Mouse (Mus musculus) heart, embryonic 13.5 days (tissue): ENCODE data around the gene Slc35a1. TPM values are rescaled to one million over a fixed set of nuclear protein-coding genes. Genes with fewer than 3 reads are reported as not detected.

Experiments
- ATAC-seq: fragments of 200-750 bp; cut with Nextera tagmentation; 2 replicates; pipeline ENCODE4 v1.8.0; 2017; ENCODE audit warnings: moderate TSS enrichment; ENCODE audit not compliant: insufficient number of reproducible peaks, low FRiP score, low TSS enrichment; ENCODE audit errors: extremely low read depth
- H3K27ac ChIP-seq: fragments of 300-500 bp; sonication (generic); replicated peaks from 2 replicates; pipeline ENCODE4 v1.5.1; 2015; ENCODE audit warnings: moderate library complexity, mild to moderate bottlenecking, inconsistent platforms
- H3K27me3 ChIP-seq: fragments of 300-500 bp; sonication (generic); replicated peaks from 2 replicates; pipeline ENCODE4 v1.6.1; 2015; ENCODE audit warnings: mild to moderate bottlenecking, inconsistent platforms
- H3K36me3 ChIP-seq: fragments of 300-500 bp; sonication (generic); 2 replicates; pipeline ENCODE4 v1.6.1; 2015; ENCODE audit warnings: mild to moderate bottlenecking, inconsistent platforms
- H3K4me1 ChIP-seq: fragments of 300-500 bp; sonication (generic); 2 replicates; pipeline ENCODE4 v1.6.1; 2015; ENCODE audit warnings: inconsistent platforms
- H3K4me2 ChIP-seq: fragments of 300-500 bp; sonication (generic); 2 replicates; pipeline ENCODE4 v1.6.1; 2015; ENCODE audit warnings: inconsistent platforms, mild to moderate bottlenecking, moderate library complexity
- H3K4me3 ChIP-seq: fragments of 300-500 bp; sonication (generic); 2 replicates; pipeline ENCODE4 v1.5.1; 2015; ENCODE audit warnings: moderate library complexity, mild to moderate bottlenecking, inconsistent platforms
- H3K9ac ChIP-seq: fragments of 300-500 bp; sonication (generic); 2 replicates; pipeline ENCODE4 v1.6.1; 2015; ENCODE audit warnings: inconsistent platforms, mild to moderate bottlenecking, moderate library complexity
- H3K9me3 ChIP-seq: fragments of 300-500 bp; sonication (generic); 2 replicates; pipeline ENCODE4 v1.6.1; 2016; ENCODE audit warnings: inconsistent platforms
- WGBS: fragments of 180-500 bp; shearing (Covaris S2); methylation state at CpG from one replicate; pipeline ENCODE4 v1.1.7; 2015; ENCODE audit warnings: mixed read lengths; 5-methylcytosine and 5-hydroxymethylcytosine counted together
- polyA plus RNA-seq: library from polyadenylated mRNA; unstranded; fragments of >200 nt; fragmentation: Nextera tagmentation; extraction: Ambion mirVana; gene quantifications from 2 replicates; pipeline ENCODE4 v1.2.1, GENCODE M21; 2015

Slc35a1 gene
- polyA plus RNA-seq, 1 experiment from 2014 or later: 43.9 TPM

DNA sequence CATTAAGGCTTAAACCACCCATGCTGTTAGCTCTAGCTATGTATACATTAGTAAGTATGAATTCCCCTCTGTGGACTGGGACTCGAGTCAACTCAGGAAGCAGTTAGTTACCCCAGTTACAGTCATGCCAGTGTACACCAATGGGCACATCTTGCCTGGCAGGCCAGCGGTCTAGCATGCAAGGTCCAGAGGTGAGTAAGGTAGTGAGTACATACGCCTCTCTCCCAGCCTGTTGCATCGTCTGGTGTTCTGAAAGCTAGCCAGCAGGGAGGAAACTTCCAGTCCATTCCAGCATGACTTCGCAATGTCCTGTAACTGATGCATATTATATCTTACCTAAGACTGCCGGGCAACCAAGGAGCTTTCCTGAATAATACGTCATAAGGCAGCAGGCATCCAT, 34.1 kb downstream of the Slc35a1 start:
- H3K9me3 ChIP-seq: no peaks in the 10 kb centered on the region
- H3K27me3 ChIP-seq: no peaks in the 10 kb centered on the region
- no peaks in the 10 kb centered on the region for H3K4me1 ChIP-seq
- no peak overlapping the region for H3K4me2 ChIP-seq
- peaks cover 74% of the 10 kb centered on the region for H3K36me3 ChIP-seq
- no peak overlapping the region for H3K9ac ChIP-seq
- H3K4me3 ChIP-seq: no peak overlapping the region
- 88% methylated on average over 7 of the region's 7 CpGs for WGBS
- no peak for ATAC-seq
- H3K27ac ChIP-seq: no peak overlapping the region

DNA sequence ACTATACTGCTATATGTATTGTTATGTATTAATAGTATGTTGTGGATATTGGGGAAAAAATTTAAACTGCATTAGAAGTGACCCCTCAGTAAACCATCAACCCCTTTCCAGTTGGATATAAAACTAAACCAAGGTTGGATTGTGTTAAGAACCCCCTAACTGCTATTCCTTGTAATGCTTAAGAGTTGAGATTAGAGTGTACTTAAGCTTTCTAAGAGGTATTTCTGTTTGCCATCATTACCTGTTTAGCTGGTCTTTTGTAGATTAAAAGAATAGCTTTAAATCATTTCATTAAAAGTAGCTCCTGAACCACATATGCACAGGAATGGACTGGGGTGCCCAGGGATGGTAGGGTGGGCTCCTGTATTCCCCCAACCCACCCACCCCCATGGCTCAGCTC, 42.5 kb downstream of the Slc35a1 start:
- Histone ChIP-seq H3K4me1 (no peaks in the 10 kb centered on the region), H3K9ac (no peak overlapping the region), H3K36me3 (peaks cover 66% of the 10 kb centered on the region), H3K4me2 (no peak overlapping the region), H3K27me3 (no peaks in the 10 kb centered on the region), H3K27ac (no peak overlapping the region), H3K9me3 (no peaks in the 10 kb centered on the region), H3K4me3 (no peak overlapping the region)
- no peak for ATAC-seq

DNA sequence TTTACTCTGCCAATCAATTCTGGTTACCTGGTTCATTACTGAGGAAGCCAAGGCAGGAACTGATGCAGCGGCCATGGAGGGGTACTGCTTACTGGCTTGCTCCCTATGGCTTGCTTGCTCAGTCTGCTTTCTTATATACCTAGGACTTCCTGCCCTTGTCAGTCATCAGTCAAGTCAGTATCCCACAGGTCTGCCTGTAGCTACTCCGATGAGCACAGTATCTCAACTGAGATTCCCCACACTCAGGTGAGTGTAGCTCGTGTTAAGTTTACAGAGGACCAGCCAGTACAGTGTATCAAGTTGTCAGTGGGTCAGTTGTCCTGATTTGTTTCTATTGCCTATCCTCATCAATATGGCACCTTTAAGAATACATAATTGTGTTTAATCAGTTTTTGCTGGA, 46.5 kb downstream of the Slc35a1 start:
- Histone ChIP-seq H3K9me3 (no peaks in the 10 kb centered on the region), H3K27me3 (no peaks in the 10 kb centered on the region), H3K27ac (no peak overlapping the region), H3K36me3 (peaks cover 51% of the 10 kb centered on the region), H3K4me3 (no peak overlapping the region), H3K4me2 (no peak overlapping the region), H3K9ac (no peak overlapping the region), H3K4me1 (no peaks in the 10 kb centered on the region)
- ATAC-seq: no peak
- 92% methylated on average over 3 of the region's 3 CpGs for WGBS

DNA sequence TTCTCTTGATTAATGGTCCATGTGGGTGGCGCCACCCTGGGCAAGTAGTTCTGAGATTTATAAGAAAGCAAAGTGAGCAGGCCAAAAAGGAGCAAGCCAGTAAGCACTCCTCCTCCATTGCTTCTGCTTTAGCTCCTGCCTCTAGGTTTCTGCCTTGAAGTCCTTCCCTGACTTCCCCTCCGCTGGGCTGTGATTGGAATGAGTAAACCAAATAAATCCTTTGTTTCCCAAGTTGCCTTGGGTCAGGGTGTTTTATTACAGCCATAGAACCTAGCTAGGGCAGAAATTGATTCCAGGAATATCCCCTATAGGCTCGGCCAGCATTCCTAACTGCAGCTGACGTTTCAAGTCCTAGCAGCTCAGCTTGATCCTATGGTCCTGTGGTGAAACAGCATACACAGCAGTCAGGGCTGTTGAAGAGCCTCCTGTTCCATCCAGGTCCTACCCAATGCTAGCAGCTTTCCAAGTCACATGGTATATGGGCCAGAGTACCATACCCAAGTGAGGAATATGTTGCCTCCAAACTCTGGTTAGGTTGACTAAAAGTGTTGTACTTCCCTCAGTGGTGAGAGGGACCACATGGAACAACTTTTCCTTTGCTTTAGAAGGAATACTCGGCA, 47.4 kb downstream of the Slc35a1 start:
- Histone ChIP-seq H3K9me3 (no peaks in the 10 kb centered on the region), H3K4me3 (no peak overlapping the region), H3K4me1 (no peaks in the 10 kb centered on the region), H3K36me3 (peaks cover 51% of the 10 kb centered on the region), H3K4me2 (no peak overlapping the region), H3K27me3 (no peaks in the 10 kb centered on the region), H3K9ac (no peak overlapping the region), H3K27ac (no peak overlapping the region)
- 85% methylated on average over 5 of the region's 5 CpGs for WGBS
- no peak for ATAC-seq

DNA sequence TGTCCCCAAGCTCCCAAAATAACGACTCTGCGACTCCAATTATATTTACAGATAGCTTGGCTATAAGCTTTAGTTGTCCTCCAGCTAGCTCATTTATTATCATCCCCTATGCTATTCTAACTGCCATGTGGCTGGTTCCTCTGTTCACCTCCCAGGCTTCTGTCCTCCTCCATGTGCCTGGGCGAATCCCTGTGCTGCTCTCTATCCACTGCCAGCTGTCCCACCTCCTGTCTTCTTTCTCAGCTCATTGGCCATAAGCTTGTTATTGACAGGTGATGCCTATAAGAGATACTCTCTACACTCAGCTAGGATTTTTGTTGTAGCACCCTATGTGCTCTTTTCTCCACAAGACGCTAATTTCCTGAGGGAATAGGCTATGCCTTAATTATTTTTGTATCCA, 49.4 kb downstream of the Slc35a1 start:
- Histone ChIP-seq H3K9ac (no peak overlapping the region), H3K4me2 (no peak overlapping the region), H3K27ac (no peak overlapping the region), H3K9me3 (no peaks in the 10 kb centered on the region), H3K36me3 (peaks cover 60% of the 10 kb centered on the region), H3K27me3 (no peaks in the 10 kb centered on the region), H3K4me3 (no peak overlapping the region), H3K4me1 (no peaks in the 10 kb centered on the region)
- no peak for ATAC-seq
- WGBS: 82% methylated on average over 4 of the region's 4 CpGs

DNA sequence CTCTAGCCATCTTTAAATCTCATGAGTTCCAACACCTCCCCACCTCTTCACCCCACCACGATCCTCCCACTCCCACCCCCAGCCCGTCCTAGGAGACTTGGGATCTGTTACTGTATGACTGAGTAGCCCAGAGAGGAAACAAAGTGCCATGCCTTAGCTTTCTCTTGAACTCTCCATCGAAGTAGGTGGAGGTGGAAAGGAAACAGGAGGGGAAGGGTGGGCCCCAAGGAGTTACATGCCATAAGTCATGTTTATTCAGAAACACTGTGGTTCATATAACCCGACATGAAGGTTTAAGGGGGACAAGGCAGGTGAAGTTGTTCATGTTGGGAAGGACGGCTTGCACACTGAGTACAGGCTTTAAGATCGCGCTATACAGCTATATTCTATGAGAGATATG, 49.9 kb downstream of the Slc35a1 start:
- ATAC-seq: no peak
- 85% methylated on average over 7 of the region's 7 CpGs for WGBS
- H3K36me3 ChIP-seq: peaks cover 60% of the 10 kb centered on the region

DNA sequence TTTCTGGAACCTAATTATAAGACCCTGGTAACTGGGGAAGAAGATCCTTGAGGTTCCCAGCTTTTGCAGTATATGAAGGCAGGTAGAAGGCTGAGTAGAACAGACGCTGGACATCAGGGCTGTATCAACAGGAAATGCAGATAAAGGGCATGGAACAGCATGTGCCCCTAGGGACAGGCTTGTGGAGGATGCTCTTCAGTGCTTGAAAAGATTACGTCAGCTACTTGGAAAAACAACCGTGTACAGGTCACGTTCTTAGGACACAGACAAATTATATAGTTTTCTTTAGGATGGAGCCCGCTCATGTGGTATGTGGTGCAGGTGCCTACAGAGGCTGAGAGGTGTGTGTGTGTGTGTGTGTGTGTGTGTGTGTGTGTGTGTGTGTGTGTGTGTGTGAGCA, 51.2 kb downstream of the Slc35a1 start:
- 79% methylated on average over 5 of the region's 5 CpGs for WGBS
- H3K27ac ChIP-seq: no peak overlapping the region
- H3K4me3 ChIP-seq: no peak overlapping the region
- H3K9ac ChIP-seq: no peak overlapping the region
- no peaks in the 10 kb centered on the region for H3K4me1 ChIP-seq
- H3K4me2 ChIP-seq: no peak overlapping the region
- peaks cover 59% of the 10 kb centered on the region for H3K36me3 ChIP-seq
- ATAC-seq: no peak
- H3K27me3 ChIP-seq: no peaks in the 10 kb centered on the region
- H3K9me3 ChIP-seq: no peaks in the 10 kb centered on the region

More for the DNA sequence above, 49.9 kb downstream of the Slc35a1 start:
- H3K4me2 ChIP-seq: no peak overlapping the region
- no peaks in the 10 kb centered on the region for H3K9me3 ChIP-seq
- no peak overlapping the region for H3K4me3 ChIP-seq
- no peaks in the 10 kb centered on the region for H3K4me1 ChIP-seq
- no peak overlapping the region for H3K27ac ChIP-seq
- no peak overlapping the region for H3K9ac ChIP-seq
- no peaks in the 10 kb centered on the region for H3K27me3 ChIP-seq

DNA sequence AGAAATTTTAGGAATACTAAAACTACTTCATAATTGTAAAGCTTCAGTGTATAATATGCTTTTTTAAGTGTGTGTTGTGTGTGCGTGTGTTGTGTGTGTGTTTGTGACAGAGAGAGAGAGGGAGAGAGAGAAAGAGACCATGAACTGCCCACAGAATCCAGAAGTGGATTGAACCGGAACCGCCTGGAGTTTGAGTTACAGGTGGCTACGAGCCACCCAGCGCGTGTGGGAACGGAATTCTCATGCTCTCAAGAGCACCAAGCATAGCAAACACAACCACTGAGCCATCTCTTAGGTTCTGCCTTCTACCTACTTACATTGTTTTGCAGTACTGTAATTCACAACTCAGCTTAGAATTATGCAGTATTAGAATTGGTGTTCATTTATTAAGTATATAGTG, 53.1 kb downstream of the Slc35a1 start:
- H3K27me3 ChIP-seq: no peaks in the 10 kb centered on the region
- H3K9me3 ChIP-seq: no peaks in the 10 kb centered on the region
- H3K4me1 ChIP-seq: no peaks in the 10 kb centered on the region
- H3K4me2 ChIP-seq: no peak overlapping the region
- H3K36me3 ChIP-seq: peaks cover 58% of the 10 kb centered on the region
- 94% methylated on average over 7 of the region's 7 CpGs for WGBS
- ATAC-seq: no peak
- no peak overlapping the region for H3K4me3 ChIP-seq
- H3K27ac ChIP-seq: no peak overlapping the region
- H3K9ac ChIP-seq: no peak overlapping the region

DNA sequence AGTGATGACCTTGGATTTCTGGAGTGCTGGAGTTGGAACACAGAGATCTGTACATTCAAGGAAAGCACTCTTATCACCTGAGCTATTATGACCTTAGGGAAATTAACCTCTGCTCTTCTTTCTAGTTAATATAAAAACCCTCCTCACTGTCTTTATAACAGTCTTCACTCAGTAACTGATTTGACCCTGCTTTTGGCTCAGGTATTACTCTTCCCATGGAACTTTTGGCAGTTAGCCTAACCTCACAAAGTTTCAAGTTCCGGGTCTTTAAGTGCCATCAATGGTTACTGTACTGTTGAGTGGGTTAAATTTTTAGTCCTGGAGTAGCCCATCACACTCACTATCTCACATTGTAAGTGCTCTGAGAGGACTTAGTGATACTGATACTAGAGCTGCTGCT, 57.3 kb downstream of the Slc35a1 start:
- no peaks in the 10 kb centered on the region for H3K27me3 ChIP-seq
- H3K4me2 ChIP-seq: no peak overlapping the region
- no peak overlapping the region for H3K9ac ChIP-seq
- H3K36me3 ChIP-seq: peaks cover 83% of the 10 kb centered on the region
- 64% methylated on average over 1 of the region's 1 CpGs for WGBS
- no peak for ATAC-seq
- no peaks in the 10 kb centered on the region for H3K9me3 ChIP-seq
- no peaks in the 10 kb centered on the region for H3K4me1 ChIP-seq
- H3K27ac ChIP-seq: no peak overlapping the region
- H3K4me3 ChIP-seq: no peak overlapping the region

DNA sequence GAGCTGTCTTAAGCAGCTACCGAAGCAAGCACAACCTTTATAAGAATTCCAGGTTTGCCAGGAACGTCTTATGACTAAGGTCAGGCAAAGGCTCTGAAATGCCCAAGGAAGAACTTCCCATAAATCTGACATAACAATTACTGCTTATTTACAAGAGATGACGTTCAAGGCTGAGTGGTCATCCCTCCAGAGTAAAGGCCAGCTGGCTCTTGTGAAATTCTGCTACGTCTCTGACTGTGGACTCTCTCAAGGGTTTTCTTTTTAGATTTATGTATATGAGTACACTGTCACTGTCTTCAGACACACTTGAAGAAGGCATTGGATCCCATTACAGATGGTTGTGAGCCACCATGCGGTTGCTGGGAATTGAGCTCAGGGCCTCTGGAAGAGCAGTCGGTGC, 60.8 kb downstream of the Slc35a1 start:
- ATAC-seq: no peak
- H3K27me3 ChIP-seq: no peaks in the 10 kb centered on the region
- H3K27ac ChIP-seq: no peak overlapping the region
- H3K9me3 ChIP-seq: no peaks in the 10 kb centered on the region
- H3K4me1 ChIP-seq: no peaks in the 10 kb centered on the region
- WGBS: 86% methylated on average over 6 of the region's 6 CpGs
- H3K9ac ChIP-seq: no peak overlapping the region
- H3K36me3 ChIP-seq: peaks cover 81% of the 10 kb centered on the region
- H3K4me3 ChIP-seq: no peak overlapping the region
- no peak overlapping the region for H3K4me2 ChIP-seq

DNA sequence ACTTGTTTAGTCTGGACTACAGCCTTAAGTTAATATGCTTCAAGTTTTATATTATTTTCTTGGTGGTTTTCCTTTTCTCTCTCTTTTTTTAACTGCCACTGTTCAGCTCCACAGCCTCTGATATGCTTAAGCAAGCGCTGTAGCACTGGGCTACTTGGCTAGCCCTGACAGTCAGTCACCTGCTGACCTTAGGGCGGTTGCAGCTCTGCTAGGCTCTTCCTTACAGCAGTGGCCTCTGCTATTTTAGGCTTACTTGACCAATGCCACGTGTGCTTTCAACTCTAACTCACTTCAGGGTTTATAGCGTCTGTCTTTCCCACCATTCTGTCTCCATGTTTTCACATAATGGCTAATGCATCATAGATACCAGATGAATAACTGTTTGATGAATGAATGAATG, 61.7 kb downstream of the Slc35a1 start:
- no peak for ATAC-seq
- no peaks in the 10 kb centered on the region for H3K4me1 ChIP-seq

DNA sequence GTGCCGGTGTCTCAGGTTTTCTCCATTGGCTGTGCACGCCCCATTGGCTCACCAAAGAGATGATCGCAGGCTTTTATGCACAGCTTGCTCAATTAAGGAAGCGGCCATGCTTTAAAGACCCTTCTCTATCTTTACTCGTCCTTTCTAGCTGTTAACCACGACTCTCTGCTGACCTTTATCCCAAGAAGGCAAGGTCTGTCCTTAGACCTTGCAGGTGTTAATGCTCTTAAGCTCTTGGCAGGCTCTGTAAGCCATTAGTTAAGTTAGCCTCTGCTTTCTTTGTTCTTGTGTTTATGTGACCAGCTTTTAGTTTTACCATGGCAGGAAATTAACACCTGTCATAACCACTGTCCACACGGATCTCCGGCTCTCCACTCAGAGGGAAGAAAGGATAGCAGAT, 71.1 kb downstream of the Slc35a1 start:
- peak overlapping the region; percentile 71 for H3K4me2 ChIP-seq
- H3K9ac ChIP-seq: peak overlapping the region; percentile 91
- no peaks in the 10 kb centered on the region for H3K9me3 ChIP-seq
- H3K4me3 ChIP-seq: peak overlapping the region; percentile 79
- H3K4me1 ChIP-seq: peaks cover 24% of the 10 kb centered on the region
- no peak for ATAC-seq
- no peaks in the 10 kb centered on the region for H3K27me3 ChIP-seq
- 77% methylated on average over 8 of the region's 8 CpGs for WGBS
- H3K27ac ChIP-seq: no peak overlapping the region
- H3K36me3 ChIP-seq: peaks cover 4% of the 10 kb centered on the region; the same call in 1 of the 2 replicates

More for the DNA sequence above, 61.7 kb downstream of the Slc35a1 start:
- no peak overlapping the region for H3K4me3 ChIP-seq
- no peak overlapping the region for H3K27ac ChIP-seq
- H3K9ac ChIP-seq: no peak overlapping the region
- H3K36me3 ChIP-seq: peaks cover 75% of the 10 kb centered on the region
- H3K9me3 ChIP-seq: no peaks in the 10 kb centered on the region
- no peak overlapping the region for H3K4me2 ChIP-seq
- H3K27me3 ChIP-seq: no peaks in the 10 kb centered on the region
- 74% methylated on average over 4 of the region's 4 CpGs for WGBS
